Mouse (Mus musculus): Measurements from ENCODE around the gene Tcp1. TPM values are rescaled to one million over a fixed set of nuclear protein-coding genes. Genes with fewer than 3 reads are reported as not detected.
A peak's percentile ranks its signal among the peaks of the same experiment; 100 is the strongest.
"Not testable (repeated sequence)": the region's sequence is repeated elsewhere in the genome, so short reads cannot be mapped to it uniquely, and the experiment has no call there.

Gene Tcp1
- total RNA-seq, 2 experiments from 2014 or later = 193 to 198 TPM

GRCm38 (mm10) chr17:12909361-12910280 is 5.9 kb upstream of the Tcp1 start, which contains the start of gene Pnldc1:
TSS of gene Pnldc1 (minus strand) at chr17:12910230.
- intact Hi-C loops (cut with DNase I) = no loop called here
- DNase-seq (ENCODE audit: low spot score in 2 of 2) = no peak

- intact Hi-C loops (cut with DNase I) = no loop called here
- DNase-seq (ENCODE audit: low spot score in 2 of 2) = no peak
Observed at GRCm38 (mm10) chr17:12910391-12910790, 5.1 kb upstream of the Tcp1 start.

- peak; percentile 99 for DNase-seq (ENCODE audit: low spot score in 2 of 2)
- intact Hi-C loops (cut with DNase I) = loop anchor here (2.0 to 5.0 kb wide), 2 partner anchors 45 to 76 kb away; partner anchors contain the start of genes Acat2 and Wtap
Observed at GRCm38 (mm10) chr17:12915881-12916583, 531 bp downstream of the Tcp1 start, which contains the start of gene Mrpl18. TSS of gene Mrpl18 (minus strand) at chr17:12916345.

GRCm38 (mm10) chr17:12916588-12917380 is 1.3 kb downstream of the Tcp1 start:
- intact Hi-C loops (cut with DNase I) = loop anchor here (2.0 to 5.0 kb wide), 2 partner anchors 44 to 76 kb away; partner anchors contain the start of genes Acat2 and Wtap
- no peak for DNase-seq (ENCODE audit: low spot score in 2 of 2)

- intact Hi-C loops (cut with DNase I) = no loop called here
- no peak for DNase-seq (ENCODE audit: low spot score in 2 of 2)
Observed at GRCm38 (mm10) chr17:12921073-12921472, 5.6 kb downstream of the Tcp1 start.

GRCm38 (mm10) chr17:12925001-12925400 is 9.5 kb downstream of the Tcp1 start:
- intact Hi-C loops (cut with DNase I) = no loop called here
- no peak for DNase-seq (ENCODE audit: low spot score in 2 of 2)

- DNase-seq (ENCODE audit: low spot score in 2 of 2) = no peak
Observed at GRCm38 (mm10) chr17:12925703-12926180, 10.2 kb downstream of the Tcp1 start.

GRCm38 (mm10) chr17:12931576-12931975 is 16.1 kb downstream of the Tcp1 start:
- intact Hi-C loops (cut with DNase I); DNase-seq (ENCODE audit: low spot score in 2 of 2): not testable (repeated sequence)

More at GRCm38 (mm10) chr17:12925703-12926180, 10.2 kb downstream of the Tcp1 start:
- intact Hi-C loops (cut with DNase I) = no loop called here

GRCm38 (mm10) chr17:12935719-12936118 is 20.2 kb downstream of the Tcp1 start:
- intact Hi-C loops (cut with DNase I) = no loop called here
- DNase-seq (ENCODE audit: low spot score in 2 of 2) = no peak

GRCm38 (mm10) chr17:12937412-12937970 is 22.0 kb downstream of the Tcp1 start:
- intact Hi-C loops (cut with DNase I) = no loop called here
- no peak for DNase-seq (ENCODE audit: low spot score in 2 of 2)

GRCm38 (mm10) chr17:12938077-12938476 is 22.6 kb downstream of the Tcp1 start:
- no peak for DNase-seq (ENCODE audit: low spot score in 2 of 2)
- intact Hi-C loops (cut with DNase I) = no loop called here

- DNase-seq (ENCODE audit: low spot score in 2 of 2); intact Hi-C loops (cut with DNase I): not testable (repeated sequence)
Observed at GRCm38 (mm10) chr17:12939377-12940148, 24.1 kb downstream of the Tcp1 start.

GRCm38 (mm10) chr17:12940151-12940805 is 24.8 kb downstream of the Tcp1 start, which contains the start of gene Acat3:
TSS of gene Acat3 (minus strand) at chr17:12940600.
- intact Hi-C loops (cut with DNase I) = no loop called here
- no peak for DNase-seq (ENCODE audit: low spot score in 2 of 2)

GRCm38 (mm10) chr17:12941543-12942260 is 26.2 kb downstream of the Tcp1 start:
- DNase-seq (ENCODE audit: low spot score in 2 of 2) = no peak
- intact Hi-C loops (cut with DNase I) = no loop called here

- intact Hi-C loops (cut with DNase I) = no loop called here
- DNase-seq (ENCODE audit: low spot score in 2 of 2) = no peak
Observed at GRCm38 (mm10) chr17:12942459-12943162, 27.1 kb downstream of the Tcp1 start.

- intact Hi-C loops (cut with DNase I) = no loop called here
Observed at GRCm38 (mm10) chr17:12949669-12950068, 34.2 kb downstream of the Tcp1 start.

GRCm38 (mm10) chr17:12956664-12957063 is 41.2 kb downstream of the Tcp1 start:
- no peak for DNase-seq (ENCODE audit: low spot score in 2 of 2)
- intact Hi-C loops (cut with DNase I) = no loop called here

More at GRCm38 (mm10) chr17:12949669-12950068, 34.2 kb downstream of the Tcp1 start:
- no peak for DNase-seq (ENCODE audit: low spot score in 2 of 2)
